8 mouse cellular contexts compared by ENCODE assay signal in genomic region chr11:62004881-62005240, GRCm38 (mm10). TPM values are rescaled to one million over a fixed set of nuclear protein-coding genes. Genes with fewer than 3 reads are reported as not detected.
A peak's percentile ranks its signal among the peaks of the same experiment; 100 is the strongest.
DNase-seq lines count a peak whose midpoint lies in the region; ATAC-seq and TF ChIP-seq lines count a peak whose summit lies in the region.

No protein-coding gene starts in this region.

- no peak for ATAC-seq in forebrain, embryonic 12.5 days (ENCODE audit: low FRiP score)
- ATAC-seq in lung, postnatal 0 days = peak; percentile 48; the same call in 1 of the 2 replicates
- ATAC-seq in limb, embryonic 15.5 days (ENCODE audit: insufficient number of reproducible peaks, low FRiP score, low TSS enrichment, low read depth) = no peak
- no peak for ATAC-seq in stomach, embryonic 14.5 days (ENCODE audit: insufficient number of reproducible peaks, insufficient read depth, low FRiP score, low read depth)
- no peak for ATAC-seq in hindbrain, postnatal 0 days

- H3K4me1 ChIP-seq in forebrain, embryonic 10.5 days = peaks cover 24% of the 10 kb centered on the region
- H3K4me1 ChIP-seq in forebrain, embryonic 12.5 days = peaks cover 4% of the 10 kb centered on the region
- H3K4me1 ChIP-seq in lung, postnatal 0 days (ENCODE audit: insufficient read depth, low read depth, low read length) = peaks cover 5% of the 10 kb centered on the region; the same call in 1 of the 2 replicates
- H3K4me1 ChIP-seq in limb, embryonic 15.5 days = peaks cover 24% of the 10 kb centered on the region
- H3K4me1 ChIP-seq in stomach, embryonic 14.5 days (ENCODE audit: control insufficient read depth, insufficient read depth, low read length) = peaks cover 8% of the 10 kb centered on the region
- H3K4me1 ChIP-seq in hindbrain, postnatal 0 days (ENCODE audit: insufficient read depth, low read length) = no peaks in the 10 kb centered on the region

- WGBS in forebrain, embryonic 10.5 days = 73% methylated on average over 6 of the region's 6 CpGs
- WGBS in forebrain, embryonic 12.5 days = 64% methylated on average over 6 of the region's 6 CpGs
- 20% methylated on average over 6 of the region's 6 CpGs for WGBS in lung, postnatal 0 days
- WGBS in limb, embryonic 15.5 days = 31% methylated on average over 6 of the region's 6 CpGs
- WGBS in stomach, embryonic 14.5 days = 44% methylated on average over 6 of the region's 6 CpGs
- 65% methylated on average over 6 of the region's 6 CpGs for WGBS in hindbrain, postnatal 0 days

- H3K4me3 ChIP-seq in forebrain, embryonic 10.5 days = no peak overlapping the region
- no peak overlapping the region for H3K4me3 ChIP-seq in forebrain, embryonic 12.5 days (replicated peaks)
- no peak overlapping the region for H3K4me3 ChIP-seq in lung, postnatal 0 days (ENCODE audit: low read depth, low read length)
- no peak overlapping the region for H3K4me3 ChIP-seq in limb, embryonic 15.5 days
- H3K4me3 ChIP-seq in stomach, embryonic 14.5 days (ENCODE audit: low read depth, low read length) = no peak overlapping the region
- H3K4me3 ChIP-seq in hindbrain, postnatal 0 days (ENCODE audit: low read length) = no peak overlapping the region

- no peak for DNase-seq in forebrain, embryonic 10.5 days (ENCODE audit: extremely low spot score, low spot score)
- DNase-seq in lung, postnatal 0 days (ENCODE audit: low spot score) = peak; percentile 49
- DNase-seq in lung, postnatal 25 days (ENCODE audit: low spot score) = no peak
- no peak for DNase-seq in cerebellum, adult 9-11 months
- DNase-seq in hindbrain, postnatal 0 days (ENCODE audit: low spot score) = no peak

- no peaks in the 10 kb centered on the region for H3K36me3 ChIP-seq in forebrain, embryonic 10.5 days (replicated peaks)
- no peaks in the 10 kb centered on the region for H3K36me3 ChIP-seq in forebrain, embryonic 12.5 days (replicated peaks)
- H3K36me3 ChIP-seq in lung, postnatal 0 days (ENCODE audit: insufficient read depth, low read length) = no peaks in the 10 kb centered on the region
- no peaks in the 10 kb centered on the region for H3K36me3 ChIP-seq in limb, embryonic 15.5 days
- H3K36me3 ChIP-seq in stomach, embryonic 14.5 days (ENCODE audit: control insufficient read depth, insufficient read depth, low read length) = no peaks in the 10 kb centered on the region
- no peaks in the 10 kb centered on the region for H3K36me3 ChIP-seq in hindbrain, postnatal 0 days (ENCODE audit: insufficient read depth, low read length)

- no peaks in the 10 kb centered on the region for H3K27me3 ChIP-seq in forebrain, embryonic 10.5 days (ENCODE audit: poor library complexity, severe bottlenecking)
- no peaks in the 10 kb centered on the region for H3K27me3 ChIP-seq in forebrain, embryonic 12.5 days
- H3K27me3 ChIP-seq in lung, postnatal 0 days (replicated peaks; ENCODE audit: insufficient read depth, low read length) = no peaks in the 10 kb centered on the region
- no peaks in the 10 kb centered on the region for H3K27me3 ChIP-seq in limb, embryonic 15.5 days
- H3K27me3 ChIP-seq in stomach, embryonic 14.5 days (ENCODE audit: control insufficient read depth, insufficient read depth, low read length) = no peaks in the 10 kb centered on the region
- no peaks in the 10 kb centered on the region for H3K27me3 ChIP-seq in hindbrain, postnatal 0 days (ENCODE audit: insufficient read depth, low read length)

- no peak for TF ChIP-seq EP300 in lung, postnatal 0 days (IDR thresholded peaks at IDR 0.05)

- no peak for TF ChIP-seq CTCF in lung, postnatal 0 days (IDR thresholded peaks at IDR 0.05)
- no peak for TF ChIP-seq CTCF in hindbrain, postnatal 0 days (IDR thresholded peaks at IDR 0.05; ENCODE audit: low read depth)

- no peaks in the 10 kb centered on the region for H3K9me3 ChIP-seq in forebrain, embryonic 10.5 days
- no peaks in the 10 kb centered on the region for H3K9me3 ChIP-seq in forebrain, embryonic 12.5 days
- no peaks in the 10 kb centered on the region for H3K9me3 ChIP-seq in lung, postnatal 0 days (ENCODE audit: low read length)
- H3K9me3 ChIP-seq in limb, embryonic 15.5 days = no peaks in the 10 kb centered on the region
- no peaks in the 10 kb centered on the region for H3K9me3 ChIP-seq in stomach, embryonic 14.5 days (ENCODE audit: control insufficient read depth, low read depth, low read length)
- no peaks in the 10 kb centered on the region for H3K9me3 ChIP-seq in hindbrain, postnatal 0 days (ENCODE audit: low read length)

- H3K27ac ChIP-seq in forebrain, embryonic 10.5 days = 0 out of 2 replicates have a peak overlapping the region, but pooled peaks have one; percentile 44
- no peak overlapping the region for H3K27ac ChIP-seq in forebrain, embryonic 12.5 days
- H3K27ac ChIP-seq in lung, postnatal 0 days (ENCODE audit: low read length) = peak overlapping the region; percentile 34
- H3K27ac ChIP-seq in limb, embryonic 15.5 days = peak overlapping the region; percentile 82
- H3K27ac ChIP-seq in stomach, embryonic 14.5 days (ENCODE audit: low read length) = peak overlapping the region; percentile 28; the same call in 1 of the 2 replicates
- H3K27ac ChIP-seq in hindbrain, postnatal 0 days = no peak overlapping the region

- no peak overlapping the region for H3K9ac ChIP-seq in forebrain, embryonic 12.5 days
- H3K9ac ChIP-seq in lung, postnatal 0 days (replicated peaks; ENCODE audit: low read depth) = no peak overlapping the region
- H3K9ac ChIP-seq in limb, embryonic 15.5 days = no peak overlapping the region
- no peak overlapping the region for H3K9ac ChIP-seq in stomach, embryonic 14.5 days (replicated peaks; ENCODE audit: low read depth, low read length)
- H3K9ac ChIP-seq in hindbrain, postnatal 0 days (replicated peaks; ENCODE audit: low read length) = no peak overlapping the region

- no peak overlapping the region for H3K4me2 ChIP-seq in forebrain, embryonic 12.5 days
- peak overlapping the region; percentile 36; the same call in 1 of the 2 replicates for H3K4me2 ChIP-seq in lung, postnatal 0 days (replicated peaks; ENCODE audit: low read depth, low read length)
- H3K4me2 ChIP-seq in limb, embryonic 15.5 days = no peak overlapping the region
- H3K4me2 ChIP-seq in stomach, embryonic 14.5 days (replicated peaks; ENCODE audit: low read depth, low read length) = no peak overlapping the region
- H3K4me2 ChIP-seq in hindbrain, postnatal 0 days (ENCODE audit: low read depth, low read length) = no peak overlapping the region

RNA-seq across cellular contexts. Expression of gene Specc1, which starts 48.3 kb away (rescaled TPM):
- polyA plus RNA-seq in forebrain, embryonic 10.5 days (2016; fragmentation: Nextera tagmentation; extraction: Ambion mirVana) = 10.4 and 12.0 TPM in 2 replicates
- 15.7 and 17.5 TPM in 2 replicates for polyA plus RNA-seq in forebrain, embryonic 12.5 days (2016; fragmentation: Nextera tagmentation; extraction: Ambion mirVana)
- polyA plus RNA-seq in lung, postnatal 0 days (2015; fragmentation: Nextera tagmentation; extraction: Ambion mirVana) = 14.7 and 18.6 TPM in 2 replicates
- polyA plus RNA-seq in limb, embryonic 15.5 days (2015; fragmentation: Nextera tagmentation; extraction: Ambion mirVana) = 8.8 and 11.0 TPM in 2 replicates
- polyA plus RNA-seq in stomach, embryonic 14.5 days (2014; fragmentation: Nextera tagmentation; extraction: Ambion mirVana) = 10.0 and 11.9 TPM in 2 replicates
- total RNA-seq in hindbrain, postnatal 0 days (2014; rRNA removed) = 34.0 and 39.6 TPM in 2 replicates
- 20.5 and 20.7 TPM in 2 replicates for polyA plus RNA-seq in hindbrain, postnatal 0 days (2015; fragmentation: Nextera tagmentation; extraction: Ambion mirVana)

Comparison
In these comparisons a context has a peak if more than half of its experiments do, and no peak if none do; other contexts are left out.
1. H3K27ac ChIP-seq: peak in forebrain, embryonic 10.5 days (single experiment), lung, postnatal 0 days (single experiment), limb, embryonic 15.5 days (single experiment) and stomach, embryonic 14.5 days (single experiment); none in forebrain, embryonic 12.5 days (single experiment) and hindbrain, postnatal 0 days (single experiment).